Mouse (Mus musculus) cerebellum, postnatal 36 days (tissue): Measurements from ENCODE around the gene Sypl2.

Source experiments
- DNase-seq, 2 experiments: peaks; one replicate each; pipeline ENCODE4 v3.0.0; 2021 to 2022; ENCODE audit warnings: mixed read lengths in 2 of 2

Sypl2 gene

GRCm38 (mm10) chr3:108174672-108175531 is 51.5 kb downstream of the Sypl2 start:
- DNase-seq: peak; percentile 48 to 52

DNA sequence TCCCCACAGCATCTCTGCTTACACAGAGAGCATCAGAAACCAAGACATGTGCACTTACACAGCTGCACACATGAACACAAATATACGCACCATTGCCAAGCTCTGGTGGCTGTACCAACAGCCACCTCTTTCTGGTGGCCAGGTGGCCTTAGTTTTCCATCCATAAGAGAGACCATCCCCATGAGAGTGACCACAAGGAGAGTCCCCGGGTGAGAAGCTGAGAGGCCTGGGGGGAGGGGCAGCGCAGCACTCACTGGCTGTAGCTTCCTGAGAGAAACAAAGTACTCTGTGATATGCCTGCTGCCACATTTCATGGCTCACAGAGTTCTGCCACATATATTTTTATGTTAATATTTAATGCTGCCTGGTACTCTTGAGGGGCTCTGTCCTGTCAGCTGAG is 57.2 kb downstream of the Sypl2 start:
- no peak for DNase-seq

- no peak for DNase-seq
Measured at GRCm38 (mm10) chr3:108167499-108167898, 58.9 kb downstream of the Sypl2 start.

GRCm38 (mm10) chr3:108166486-108167211 is 59.8 kb downstream of the Sypl2 start:
- DNase-seq: no peak

DNA sequence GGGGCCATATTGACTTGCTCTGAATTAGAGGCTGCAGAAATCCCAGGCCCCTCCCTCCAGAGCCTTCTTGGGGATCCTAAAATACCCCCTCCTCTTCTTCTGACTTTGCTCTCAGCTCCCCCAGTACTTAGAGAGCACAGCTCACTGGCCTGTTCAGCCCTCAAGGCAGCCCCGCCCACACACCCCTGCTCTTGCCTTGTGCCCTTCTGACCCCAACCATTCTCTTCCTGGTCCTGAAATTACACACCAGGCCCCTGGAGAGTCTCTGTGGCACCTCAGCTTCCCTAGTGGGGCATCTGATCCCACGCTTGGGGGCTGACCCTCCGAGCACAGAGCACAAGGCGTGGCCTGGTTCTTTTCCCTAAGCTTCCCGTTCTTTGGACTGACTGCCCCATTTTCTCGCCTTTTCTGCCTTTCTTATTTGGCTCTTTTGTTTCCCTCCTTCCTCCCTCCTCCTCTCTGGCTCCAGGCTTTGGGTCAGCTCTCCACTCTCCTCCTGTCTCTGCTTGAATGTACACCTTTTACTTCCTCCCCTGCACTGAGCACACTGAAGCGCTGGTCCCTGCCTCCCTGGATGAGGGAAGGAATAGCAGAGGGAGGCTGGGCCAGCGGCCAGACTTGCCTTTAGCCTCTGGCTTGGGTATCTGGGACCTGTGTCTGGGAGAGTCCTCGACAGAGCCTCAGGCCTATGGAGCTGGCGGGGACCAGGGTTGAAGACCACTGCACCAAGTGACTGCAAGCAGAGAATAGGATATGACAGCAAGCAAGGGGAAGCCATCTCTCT is 60.7 kb downstream of the Sypl2 start:
- DNase-seq: no peak

DNA sequence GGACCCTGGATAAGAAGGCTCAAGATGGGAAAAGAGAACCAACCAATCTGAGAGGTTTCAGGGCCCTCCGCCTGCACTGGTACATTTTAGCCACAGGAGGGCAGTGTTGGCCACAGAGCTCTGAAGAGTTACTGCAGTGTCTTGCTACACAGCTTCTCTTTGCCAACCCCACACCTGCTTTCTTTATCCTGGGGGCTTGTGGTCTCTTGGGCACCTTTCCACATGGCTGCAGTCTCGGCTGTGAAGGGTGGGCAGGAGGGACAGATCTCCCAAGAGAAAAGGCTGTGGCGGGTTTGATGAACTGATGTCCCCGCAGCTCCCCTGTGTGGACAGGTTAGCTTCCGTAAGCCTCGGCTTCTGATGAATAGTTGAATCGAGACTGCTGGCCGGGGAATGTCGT is 61.6 kb downstream of the Sypl2 start:
- peak; percentile 82 to 88 for DNase-seq

DNA sequence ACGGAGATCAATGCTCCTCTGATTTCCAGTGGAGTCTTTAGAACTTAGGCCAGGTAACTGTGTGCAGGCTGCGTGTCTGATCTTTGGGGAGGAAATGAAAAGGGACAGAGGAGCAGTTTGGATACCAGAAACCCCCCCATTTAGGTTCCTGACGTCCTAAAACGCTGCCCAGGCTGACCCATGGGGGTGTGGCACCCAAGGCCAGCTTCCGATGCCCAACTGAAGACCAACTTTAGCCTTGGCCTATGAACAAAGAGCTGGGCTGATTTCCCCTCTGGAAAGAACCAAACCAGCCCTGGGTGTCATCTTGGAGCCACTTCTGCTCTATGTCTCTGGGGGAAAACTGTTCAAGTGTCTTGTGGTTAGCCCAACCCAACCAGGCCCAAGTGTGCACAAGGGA is 62.4 kb downstream of the Sypl2 start:
- no peak for DNase-seq
